Mouse (Mus musculus) spleen, adult 2 months (tissue): ENCODE measurements around the gene Gimap1.

Source experiments
- CTCF ChIP-seq: fragments of 200-500 bp; IDR thresholded peaks from 2 replicates; pipeline ENCODE4 v1.5.1; 2011; ENCODE audit warnings: mild to moderate bottlenecking, inconsistent platforms; ENCODE audit not compliant: insufficient read depth, insufficient read length, insufficient replicate concordance; ENCODE audit errors: extremely low read depth
- POLR2A ChIP-seq: fragments of 200-500 bp; IDR thresholded peaks from 2 replicates; pipeline ENCODE4 v1.6.1; 2011; ENCODE audit warnings: low read depth, low read length, inconsistent platforms

DNA sequence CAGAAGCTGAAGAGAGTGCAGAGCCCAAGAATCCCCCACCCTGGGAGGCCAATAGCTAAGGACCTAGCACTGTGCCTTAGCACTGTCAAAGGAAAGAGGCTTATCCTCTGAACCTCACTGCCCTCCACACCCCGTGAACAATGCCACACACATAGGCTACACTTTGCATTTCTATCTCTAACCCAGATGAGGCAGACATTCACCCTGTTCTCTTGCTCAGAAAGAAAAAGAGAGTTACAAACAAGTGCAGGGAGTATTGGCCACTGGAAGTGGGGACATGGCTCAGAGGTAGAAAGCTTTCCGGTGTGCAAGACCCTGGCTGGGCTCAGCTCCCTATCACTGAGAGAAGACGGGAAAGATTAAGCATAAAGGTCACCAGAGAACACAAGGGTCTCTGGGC is 32.7 kb upstream of the Gimap1 start:
- TF ChIP-seq POLR2A (no peak; the same call in 1 of the 2 replicates), CTCF (no peak)
